Mouse (Mus musculus) left cerebral cortex, postnatal 14 days (tissue): Measurements from ENCODE around the gene Tnnt3. TPM values are rescaled to one million over a fixed set of nuclear protein-coding genes. Genes with fewer than 3 reads are reported as not detected.

Experiments used
- DNase-seq, 2 experiments: peaks; one replicate each; pipeline ENCODE4 v3.0.0; 2021 to 2022; ENCODE audit warnings: low spot score in 2 of 2, mixed read lengths in 1 of 2
- intact Hi-C: fragments of 180-260 bp; cut with DNase I; formaldehyde crosslinking; loops from one replicate; pipeline ENCODE4 v1.15.1; 2025
- long read RNA-seq, 2 experiments: library from polyadenylated mRNA; stranded (forward); transcript quantifications; one replicate each; pipeline ENCODE4 v2.0.0; 2021
- total RNA-seq, 2 experiments: library from RNA; stranded (reverse); gene quantifications; 2 replicates each; pipeline ENCODE4 v1.2.3; 2021

Gene Tnnt3
- not detected for total RNA-seq
- long read RNA-seq, experiment 1 = 0 reads
- long read RNA-seq, experiment 2 = 0 reads

DNA sequence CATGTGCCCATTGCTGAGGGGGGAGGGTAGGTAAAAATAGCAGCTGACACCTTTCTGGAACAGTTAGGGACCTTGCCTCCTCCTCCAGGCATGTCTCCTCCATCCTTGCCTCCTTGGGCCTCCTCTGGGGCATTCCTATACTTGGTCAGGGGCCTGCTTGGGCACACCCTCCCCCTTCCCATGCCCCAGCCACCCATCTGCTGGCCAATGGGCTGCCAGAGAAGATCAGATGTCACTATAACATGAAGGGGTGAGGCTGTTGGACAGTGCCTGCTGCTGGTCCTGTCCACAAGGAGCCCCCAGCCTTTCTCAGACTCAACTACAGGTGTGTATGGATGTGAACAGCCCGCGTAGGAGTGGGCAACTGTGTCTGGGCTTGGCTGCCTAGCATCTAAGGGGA, at the start of gene Tnnt3:
Gene Tnnt3 (plus strand): TSS at position 262 of the 400 bp plus-strand sequence.
- intact Hi-C loops = no loop called here
- DNase-seq = no peak

DNA sequence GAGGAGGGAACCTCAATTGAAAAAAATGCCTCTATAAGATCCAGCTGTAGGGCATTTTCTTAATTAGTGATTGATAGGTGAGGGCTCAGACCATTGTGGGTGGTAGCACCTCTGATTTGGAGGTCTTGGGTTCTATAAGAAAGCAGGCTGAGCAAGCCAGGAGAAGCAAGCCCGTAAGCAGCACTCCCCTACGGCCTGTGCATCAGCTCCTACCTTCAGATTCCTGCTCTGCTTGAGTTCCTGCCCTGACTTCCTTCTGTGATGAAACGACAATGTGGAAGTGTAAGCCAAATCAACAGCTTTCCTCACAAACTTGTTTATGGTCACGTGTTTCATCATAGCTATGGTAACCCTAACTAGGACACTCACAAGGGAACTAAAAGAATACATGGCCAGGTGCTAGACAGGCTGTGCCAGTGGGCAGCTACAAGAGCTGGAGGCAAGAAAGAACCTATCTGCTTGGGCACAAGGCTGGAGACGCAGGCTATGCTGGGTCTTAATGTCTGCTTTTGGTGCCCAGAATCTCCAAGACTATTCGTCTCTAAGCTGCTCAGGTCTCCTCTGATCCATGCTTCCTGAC, 49.5 kb upstream of the Tnnt3 start:
- DNase-seq = peak in 1 of 2 experiments; percentile 34
- intact Hi-C loops = no loop called here

DNA sequence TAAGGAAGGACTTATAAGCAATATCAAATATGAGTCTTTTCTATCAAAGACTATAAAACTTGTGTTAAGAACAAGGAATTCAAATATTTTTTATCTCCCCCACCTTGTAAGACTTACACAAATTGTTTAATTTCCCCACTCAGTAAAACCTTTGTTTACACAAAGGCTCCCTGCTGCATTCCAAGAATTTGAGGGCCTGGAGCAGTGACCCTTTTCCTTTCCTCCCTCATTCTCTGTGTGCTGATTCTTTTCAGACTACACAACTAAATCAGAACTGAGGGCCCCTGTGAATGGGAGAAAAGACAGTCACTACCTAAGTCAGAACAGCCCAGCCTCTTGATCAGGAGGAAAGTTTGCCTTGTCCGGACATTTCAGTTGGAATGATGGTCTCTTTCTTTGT, 43.9 kb upstream of the Tnnt3 start:
- no peak for DNase-seq
- intact Hi-C loops = no loop called here

DNA sequence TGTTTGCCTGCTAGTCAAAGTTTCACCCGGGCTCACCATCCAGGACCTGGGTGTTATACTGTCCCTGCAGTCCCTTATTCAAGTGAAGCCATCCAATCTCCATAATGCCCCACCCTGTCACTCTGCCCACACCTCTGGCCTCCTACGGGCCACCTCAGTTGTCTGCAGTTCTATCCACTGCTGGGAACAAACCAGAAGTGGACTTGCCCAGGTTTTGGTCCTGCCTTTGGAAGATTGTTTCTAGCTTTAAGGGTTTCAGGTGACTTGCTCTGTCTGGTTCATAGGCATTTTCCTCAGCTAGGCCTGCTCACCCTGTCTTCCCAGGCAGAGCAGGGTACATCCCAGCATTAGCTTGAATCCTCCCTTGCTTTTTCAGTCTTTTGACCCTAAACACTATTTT, 43.4 kb upstream of the Tnnt3 start:
- intact Hi-C loops = no loop called here
- DNase-seq = no peak

DNA sequence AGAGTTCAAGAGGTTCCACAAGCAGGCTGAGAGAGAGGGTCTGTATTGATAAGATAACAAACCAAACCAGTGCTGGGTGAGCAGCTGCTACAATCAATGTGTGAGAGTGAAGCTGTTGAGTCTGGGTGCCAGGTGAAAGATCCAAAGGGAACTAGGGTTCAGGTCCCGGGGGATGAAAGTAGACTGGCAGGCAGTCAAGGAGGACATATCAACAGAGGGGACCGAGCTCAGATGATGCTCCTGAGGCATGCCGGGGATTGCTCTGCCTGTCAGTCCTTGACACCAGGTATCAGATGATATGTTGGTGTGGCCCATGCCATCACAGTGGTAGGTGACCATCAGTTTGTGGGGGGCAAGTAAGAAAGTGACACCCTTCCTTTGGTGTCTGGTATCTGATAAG, 41.8 kb upstream of the Tnnt3 start:
- DNase-seq = no peak
- intact Hi-C loops = no loop called here

DNA sequence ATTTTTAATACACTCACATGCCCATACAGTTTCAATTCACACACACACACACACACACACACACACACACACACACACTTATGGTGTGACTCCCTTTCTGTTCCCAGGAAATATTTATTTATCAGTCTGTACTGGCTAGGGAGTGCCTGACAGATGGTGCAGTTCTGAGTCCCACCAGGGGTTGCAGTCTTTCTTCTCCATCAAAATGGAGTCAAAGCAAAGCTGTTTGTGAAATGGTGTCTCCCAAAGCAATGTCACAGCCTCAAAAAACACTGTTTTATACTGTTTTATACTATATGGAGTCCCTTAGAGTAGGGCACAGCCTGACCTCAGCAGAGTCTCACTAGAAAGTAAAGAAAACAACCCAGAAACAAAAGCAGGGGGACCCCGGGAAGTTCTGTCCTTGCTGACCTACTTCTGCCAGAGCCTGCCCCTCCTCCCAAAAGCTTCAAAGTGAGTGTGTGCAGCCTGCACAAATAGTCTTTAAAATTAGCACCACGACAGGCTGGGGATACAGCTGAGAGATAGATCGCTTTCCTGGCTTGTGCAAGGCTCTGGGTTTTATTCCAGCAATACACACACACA, 41.3 kb upstream of the Tnnt3 start:
- intact Hi-C loops = no loop called here
- DNase-seq = peak; percentile 49 to 84

DNA sequence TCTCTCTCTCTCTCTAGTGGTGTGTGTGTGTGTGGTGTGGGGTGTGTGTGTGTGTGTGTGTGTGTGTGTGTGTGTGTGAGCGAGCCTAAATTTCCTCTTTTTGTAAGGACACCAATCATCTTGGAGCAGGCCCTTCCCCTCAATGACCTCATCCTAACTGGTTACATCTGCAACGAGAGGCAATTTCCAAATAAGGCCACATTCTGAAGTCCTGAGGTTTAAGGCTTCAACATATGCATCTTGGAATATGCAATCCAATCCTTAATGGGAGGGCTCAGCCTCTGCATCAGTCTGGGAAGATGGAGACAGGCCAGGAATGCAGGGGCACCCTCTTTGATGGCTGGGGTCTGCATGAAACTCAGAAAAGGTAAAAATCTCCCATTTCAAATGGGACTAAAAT, 40.6 kb upstream of the Tnnt3 start:
- DNase-seq = peak in 1 of 2 experiments; percentile 53
- intact Hi-C loops = no loop called here

DNA sequence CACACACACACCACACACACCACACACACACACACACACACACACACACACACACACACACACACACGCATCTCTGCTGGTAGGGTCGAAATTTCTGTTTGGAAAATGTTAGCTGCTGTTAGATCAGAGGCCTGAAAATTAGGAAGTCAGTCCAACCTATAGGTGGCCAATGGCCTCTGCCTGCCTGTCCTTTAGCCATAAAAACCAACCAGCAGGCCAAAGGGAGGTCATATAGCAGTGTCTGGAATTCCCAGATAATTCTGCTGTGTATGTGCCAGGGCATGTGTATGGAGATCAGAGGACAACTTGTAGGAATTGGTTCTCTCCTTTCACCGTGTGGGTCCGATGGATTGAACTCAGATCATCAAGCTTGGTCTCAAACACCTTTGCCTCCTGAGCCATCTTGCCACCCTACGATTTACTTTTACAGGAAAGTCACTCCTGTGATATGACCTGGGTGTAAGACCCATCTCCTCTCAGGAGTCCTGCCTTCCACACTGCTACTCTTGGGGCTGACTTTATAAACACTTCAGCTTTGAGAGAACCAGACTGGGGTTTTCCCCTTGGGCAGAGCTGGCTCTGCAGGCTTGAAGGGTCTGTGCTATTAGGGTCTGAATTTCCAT, 39.8 kb upstream of the Tnnt3 start:
- intact Hi-C loops = no loop called here
- no peak for DNase-seq

DNA sequence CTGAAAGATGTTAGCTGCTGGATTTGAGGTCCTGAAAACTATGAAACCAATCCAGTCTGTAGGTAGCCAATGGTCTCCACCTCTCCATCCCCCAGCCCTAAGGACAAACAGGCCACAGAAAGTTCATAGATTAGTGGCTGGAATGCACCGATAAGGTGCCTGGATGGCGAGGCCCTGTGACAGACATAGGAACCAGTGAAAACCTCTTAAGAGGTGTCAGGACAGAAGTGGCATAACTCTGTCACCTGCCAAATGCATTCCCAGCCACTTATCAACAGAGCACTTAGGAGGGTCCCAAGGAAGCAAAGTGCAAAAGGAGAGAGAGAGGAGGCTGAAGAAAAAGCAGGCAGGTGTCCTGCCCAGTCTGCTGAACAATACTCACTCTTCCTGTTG, 39.3 kb upstream of the Tnnt3 start:
- DNase-seq = no peak
- intact Hi-C loops = no loop called here

DNA sequence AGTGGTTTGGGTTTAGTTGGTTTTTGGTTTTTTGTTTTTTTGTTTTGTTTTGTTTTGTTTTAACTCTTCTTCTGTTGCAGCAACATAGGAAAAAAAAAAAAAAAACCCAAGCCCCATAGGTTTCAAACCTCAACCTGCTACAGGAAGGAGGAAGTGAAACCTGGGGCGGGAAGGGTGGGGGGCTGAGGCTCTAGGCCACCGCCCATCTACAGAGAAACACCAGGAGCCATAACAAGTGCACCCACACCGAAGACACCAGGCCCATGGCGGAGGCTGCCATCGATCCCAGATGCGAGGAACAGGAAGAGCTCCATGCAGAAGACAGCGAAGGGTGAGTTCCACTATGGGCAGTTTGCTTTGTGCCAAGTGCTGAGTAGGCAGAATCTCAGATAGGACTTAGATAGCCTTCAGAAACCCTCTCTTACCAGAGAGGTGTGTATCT, 38.0 kb upstream of the Tnnt3 start, which contains the start of gene Lsp1:
Gene Lsp1 (plus strand): TSS at position 174 of the 442 bp plus-strand sequence.
- intact Hi-C loops = no loop called here
- no peak for DNase-seq

DNA sequence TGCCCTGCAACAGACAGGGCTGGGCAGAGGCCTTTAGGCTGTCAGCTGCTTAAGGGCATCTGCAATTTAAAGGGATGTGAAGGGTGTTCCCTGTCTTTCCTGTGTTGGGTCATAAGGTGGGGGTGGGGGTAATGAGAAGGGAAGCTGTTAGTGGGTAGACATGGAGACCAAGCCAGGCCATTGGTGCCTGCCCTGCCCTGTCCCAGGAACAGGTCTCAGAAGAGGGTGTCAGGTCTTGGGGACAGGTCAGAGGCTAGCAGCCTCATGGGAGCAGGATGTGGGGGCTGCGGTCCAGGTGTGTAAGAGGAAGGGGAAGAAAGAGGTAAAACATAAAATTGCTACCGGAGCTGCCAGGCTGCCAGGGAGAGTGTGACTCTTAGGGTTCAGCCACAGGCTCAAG, 37.2 kb upstream of the Tnnt3 start:
- no peak for DNase-seq
- intact Hi-C loops = no loop called here

DNA sequence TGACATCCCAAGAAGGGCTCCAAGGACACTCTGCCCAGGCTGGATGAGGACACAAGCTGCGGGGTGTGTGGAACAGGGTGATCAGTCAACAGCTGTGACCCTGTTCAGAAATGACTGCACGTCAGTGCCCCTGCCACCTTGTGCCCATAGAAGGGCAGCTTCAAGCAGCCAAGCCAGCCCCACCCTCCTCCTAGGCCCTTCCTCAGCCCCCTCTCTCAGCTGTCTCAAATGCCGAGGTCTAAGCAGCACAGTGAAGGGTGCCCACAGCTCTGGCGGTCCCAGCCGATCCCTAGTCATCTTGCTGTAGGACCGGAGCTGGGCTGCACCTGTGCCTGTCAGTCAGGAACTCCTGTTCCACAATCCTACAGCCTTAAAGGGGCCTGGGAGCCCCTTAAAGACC, 36.4 kb upstream of the Tnnt3 start:
- intact Hi-C loops = no loop called here
- no peak for DNase-seq

DNA sequence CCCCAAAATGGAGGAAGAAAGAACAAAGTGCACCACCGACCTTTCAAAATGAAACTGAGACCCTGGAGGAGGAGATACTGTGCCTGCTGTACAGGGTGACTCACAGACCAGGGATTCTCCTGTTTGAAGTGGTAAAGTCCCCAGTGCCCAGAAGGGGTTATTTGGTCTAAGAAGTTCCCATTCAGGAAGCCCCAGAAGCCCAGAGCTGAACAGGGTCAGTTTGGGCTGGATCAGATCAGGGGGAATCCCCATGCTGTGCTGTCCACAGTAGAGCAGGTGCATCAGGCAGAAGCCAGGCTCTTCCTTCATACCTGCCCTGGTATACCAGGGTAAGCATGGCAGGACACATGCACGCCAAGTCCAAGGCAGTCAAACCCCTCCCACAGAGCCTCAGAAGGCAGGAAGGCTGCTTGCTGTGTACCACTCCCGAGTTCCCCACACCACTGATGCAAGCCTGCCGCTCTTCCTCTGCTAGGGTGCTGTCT, 36.0 kb upstream of the Tnnt3 start:
- no peak for DNase-seq
- intact Hi-C loops = no loop called here

DNA sequence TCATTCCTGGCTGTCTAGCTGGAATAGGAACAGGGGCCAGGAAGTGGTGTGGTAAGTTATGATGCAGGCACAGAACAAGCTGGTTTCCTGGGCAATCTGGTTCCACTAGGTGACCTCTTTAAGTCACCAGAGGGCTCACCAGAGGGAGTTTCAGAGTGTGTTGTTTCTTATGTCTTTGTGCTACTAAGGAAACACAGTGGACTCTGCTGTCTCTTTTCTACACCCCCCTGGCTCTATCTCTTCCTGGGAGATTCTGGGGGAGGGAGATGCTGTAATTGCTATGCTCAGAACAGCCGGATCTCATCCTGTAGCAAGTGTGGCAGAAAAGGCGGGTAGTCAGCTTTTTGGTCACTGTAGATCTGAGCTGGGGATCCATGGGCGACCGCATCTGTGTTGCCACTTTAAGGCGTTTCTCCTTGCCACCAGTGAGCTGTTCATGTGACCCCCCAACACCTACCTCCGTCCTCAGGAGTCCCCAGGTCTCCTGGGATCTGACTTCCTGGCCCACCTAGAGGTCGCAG, 28.4 kb upstream of the Tnnt3 start:
- intact Hi-C loops = no loop called here
- DNase-seq = peak; percentile 26 to 58

DNA sequence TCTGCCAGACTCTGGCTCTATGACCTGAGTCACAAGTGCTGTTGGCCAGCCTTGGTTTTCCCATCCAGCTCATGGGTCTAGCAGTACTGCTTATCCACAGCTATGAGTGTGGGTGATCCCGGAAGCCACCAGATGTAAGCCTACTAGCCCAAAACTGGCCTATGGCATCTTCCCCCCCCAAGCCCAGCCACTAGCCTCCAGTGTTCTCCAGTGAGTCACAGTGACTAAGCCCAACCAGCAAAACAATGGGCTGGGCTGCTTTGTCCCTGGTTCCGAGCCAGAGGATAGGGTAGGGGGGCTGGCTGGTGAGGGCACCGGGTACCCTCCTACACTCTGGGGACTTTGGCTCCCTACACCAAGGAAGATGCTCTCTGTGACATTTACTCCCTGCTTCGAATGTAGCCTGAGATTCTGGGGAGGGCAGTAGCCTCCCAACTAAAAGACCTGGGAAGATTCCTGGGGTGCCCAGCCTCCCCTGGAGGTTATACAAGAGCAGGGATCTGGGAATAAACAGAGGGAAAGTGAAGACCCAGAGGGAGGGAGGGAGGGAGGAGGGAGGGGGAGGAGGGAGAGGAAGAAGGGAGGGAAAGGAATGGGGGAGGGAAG, 27.7 kb upstream of the Tnnt3 start:
- intact Hi-C loops = no loop called here
- peak; percentile 19 to 48 for DNase-seq

DNA sequence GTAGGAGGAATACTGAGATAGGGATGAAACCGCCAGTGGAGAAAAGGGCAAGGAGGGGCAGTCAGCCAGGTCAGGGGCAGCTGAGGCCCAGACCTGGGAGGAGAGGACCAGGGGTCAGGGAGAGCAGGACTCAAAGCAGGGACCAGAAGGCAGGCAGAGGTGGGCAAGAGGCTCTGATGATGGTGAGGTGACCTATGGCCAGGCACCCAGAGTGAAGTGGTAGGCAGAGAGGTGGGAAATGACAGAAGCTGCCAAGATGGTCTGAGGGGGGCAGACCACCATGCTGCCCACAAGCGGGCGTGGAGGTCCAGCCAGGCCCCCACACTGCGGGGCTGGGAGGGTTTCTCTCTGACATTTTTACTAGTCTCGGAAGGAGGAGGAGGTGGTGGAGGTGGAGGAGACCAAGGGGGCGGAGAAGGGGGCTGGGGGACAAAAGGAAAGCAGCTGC, 27.2 kb upstream of the Tnnt3 start:
- no peak for DNase-seq
- intact Hi-C loops = no loop called here

DNA sequence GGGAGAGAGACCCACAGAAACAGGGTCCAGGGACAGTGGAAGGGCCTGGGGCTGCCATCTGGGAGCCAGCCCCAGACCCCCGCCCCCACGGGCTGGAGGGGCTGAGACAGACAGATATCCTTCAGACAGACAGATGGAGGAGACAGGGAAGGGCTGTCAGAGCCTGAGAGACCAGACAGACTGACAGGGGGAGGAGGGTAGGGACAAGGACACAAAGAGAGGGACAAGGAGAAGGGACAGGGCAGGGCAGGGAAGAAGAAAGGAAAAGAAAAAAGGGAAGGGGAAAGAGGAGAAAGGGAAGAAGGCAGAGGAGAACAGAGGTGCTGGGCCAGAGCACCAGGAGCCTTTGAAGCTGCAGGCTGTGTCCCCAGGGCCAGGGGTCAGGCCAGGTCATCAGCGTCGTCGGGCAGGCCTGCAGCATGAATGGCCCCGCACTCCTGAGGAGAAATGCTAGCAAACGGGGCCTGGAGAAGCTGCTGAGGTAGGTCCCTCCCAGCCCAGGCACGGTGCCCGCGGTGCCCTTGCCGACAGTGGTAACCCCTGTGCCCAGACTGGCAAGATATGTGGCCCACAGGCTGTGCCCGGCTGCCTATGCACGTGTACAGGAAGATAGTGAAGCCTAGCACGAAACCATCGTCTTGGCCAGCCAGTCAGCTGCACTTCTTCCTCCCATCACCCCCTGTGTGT, 26.6 kb upstream of the Tnnt3 start:
- intact Hi-C loops = no loop called here
- no peak for DNase-seq

DNA sequence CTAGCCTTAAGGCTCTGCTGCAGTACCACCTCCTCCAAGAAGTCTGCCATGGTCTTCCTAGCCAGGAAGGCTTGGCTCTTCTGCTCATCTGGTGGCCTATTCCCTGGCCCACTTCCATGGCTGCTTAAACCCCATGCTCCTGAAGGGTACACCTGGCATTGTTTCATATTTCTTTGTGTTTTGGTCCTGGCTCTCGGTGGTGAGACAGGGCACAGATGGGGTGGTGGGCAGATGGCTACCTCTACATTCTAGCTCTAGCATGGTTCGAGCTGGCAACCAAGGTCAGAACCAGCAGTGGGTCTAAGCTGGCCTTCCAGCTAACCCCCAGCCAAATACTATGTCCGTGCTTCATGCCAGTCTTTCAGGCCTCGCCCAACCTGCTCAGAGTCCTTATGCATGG, 25.7 kb upstream of the Tnnt3 start:
- no peak for DNase-seq
- intact Hi-C loops = no loop called here

DNA sequence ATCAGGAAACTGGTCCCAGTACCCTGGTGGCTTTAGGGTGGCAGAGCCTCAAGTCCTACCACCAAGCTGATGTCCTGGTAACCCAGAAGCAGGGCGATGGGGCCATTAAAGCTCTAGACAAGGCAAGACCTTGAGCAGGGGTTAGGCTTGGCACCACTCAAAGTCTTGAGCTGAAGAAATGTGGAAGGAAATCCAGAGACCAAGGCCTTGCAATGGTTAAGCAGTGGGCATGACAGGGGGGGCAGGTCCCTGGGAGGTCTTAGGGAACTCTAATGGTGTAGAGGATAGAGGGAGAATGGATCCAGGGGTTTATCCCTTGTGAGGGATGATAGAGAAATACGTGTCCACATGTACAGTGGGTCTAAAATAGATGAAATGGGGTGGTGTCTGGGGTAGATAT, 25.2 kb upstream of the Tnnt3 start:
- no peak for DNase-seq
- intact Hi-C loops = no loop called here

DNA sequence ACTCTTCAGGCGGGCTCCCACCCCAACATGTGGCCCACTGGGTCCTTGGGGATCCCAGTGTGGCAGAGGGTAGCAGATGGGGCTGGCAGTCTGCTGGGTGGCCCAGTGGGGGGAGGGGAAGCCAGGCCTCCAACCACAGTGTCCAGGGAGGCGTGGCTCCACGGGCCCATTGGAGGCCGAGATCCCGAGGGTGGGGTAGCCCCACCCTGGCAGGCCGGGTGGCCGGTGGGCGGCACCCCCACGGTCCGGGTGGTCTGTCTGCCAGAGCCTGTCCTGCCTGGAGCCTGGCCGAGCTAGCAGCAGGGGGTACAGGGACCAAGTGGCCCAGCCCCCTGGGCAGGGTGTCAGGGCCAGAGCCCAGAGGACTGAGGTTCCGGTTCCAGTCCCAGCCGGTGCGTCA, 23.8 kb upstream of the Tnnt3 start:
- DNase-seq = no peak

More for the DNA sequence above, 23.8 kb upstream of the Tnnt3 start:
- intact Hi-C loops = no loop called here
